Mouse (Mus musculus): Measurements from ENCODE around the gene Tmem270. TPM values are rescaled to one million over a fixed set of nuclear protein-coding genes. Genes with fewer than 3 reads are reported as not detected.

Gene Tmem270
- polyA plus RNA-seq, 1 experiment, result not detected

- Histone ChIP-seq H3K36me3 (ENCODE audit: control insufficient read depth, insufficient read depth) (no peaks in the 10 kb centered on the region), H3K4me2 (ENCODE audit: low read depth) (no peak overlapping the region), H3K4me3 (no peak overlapping the region), H3K27me3 (ENCODE audit: control insufficient read depth, insufficient read depth, insufficient read length) (no peaks in the 10 kb centered on the region), H3ac (ENCODE audit: control insufficient read depth, insufficient read length) (no peak overlapping the region), H3K79me2 (ENCODE audit: control insufficient read depth, insufficient read depth) (no peaks in the 10 kb centered on the region)
- TF ChIP-seq TCF12 (IDR thresholded peaks at IDR 0.05; ENCODE audit: insufficient read depth, poor library complexity, severe bottlenecking), result no peak
Measured at GRCm38 (mm10) chr5:134914510-134914909, 8.0 kb upstream of the Tmem270 start.

DNA sequence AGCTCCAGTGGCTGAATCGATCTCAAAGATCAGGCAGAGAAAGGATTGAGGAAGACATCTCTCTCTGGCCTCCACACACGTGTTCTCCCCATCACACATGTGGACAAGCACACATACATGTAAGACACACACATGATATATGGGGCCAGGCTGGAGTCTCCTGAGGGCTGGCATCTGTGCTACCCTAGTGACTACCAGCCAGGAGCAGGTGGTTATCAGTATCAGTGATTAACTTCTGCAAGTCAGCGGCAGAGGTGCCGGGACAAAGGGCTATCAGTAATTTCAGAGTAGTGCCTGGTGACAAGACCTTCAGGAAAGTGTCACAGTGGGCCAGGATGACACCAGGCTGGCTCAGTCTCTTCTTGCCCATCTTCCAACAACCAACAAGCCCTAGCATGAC is 7.2 kb upstream of the Tmem270 start:
- no peaks in the 10 kb centered on the region for H3K36me3 ChIP-seq (ENCODE audit: control insufficient read depth, insufficient read depth)
- no peak overlapping the region for H3ac ChIP-seq (ENCODE audit: control insufficient read depth, insufficient read length)
- H3K4me3 ChIP-seq, result no peak overlapping the region
- no peak for TF ChIP-seq MYOG (IDR thresholded peaks at IDR 0.05; ENCODE audit: control insufficient read depth in 1 of 3, insufficient read depth in 1 of 3, insufficient read length in 2 of 3, low read depth in 2 of 3)
- H3K79me2 ChIP-seq (ENCODE audit: control insufficient read depth, insufficient read depth), result no peaks in the 10 kb centered on the region
- no peak overlapping the region for H3K4me2 ChIP-seq (ENCODE audit: low read depth)
- no peaks in the 10 kb centered on the region for H3K27me3 ChIP-seq (ENCODE audit: control insufficient read depth, insufficient read depth, insufficient read length)

DNA sequence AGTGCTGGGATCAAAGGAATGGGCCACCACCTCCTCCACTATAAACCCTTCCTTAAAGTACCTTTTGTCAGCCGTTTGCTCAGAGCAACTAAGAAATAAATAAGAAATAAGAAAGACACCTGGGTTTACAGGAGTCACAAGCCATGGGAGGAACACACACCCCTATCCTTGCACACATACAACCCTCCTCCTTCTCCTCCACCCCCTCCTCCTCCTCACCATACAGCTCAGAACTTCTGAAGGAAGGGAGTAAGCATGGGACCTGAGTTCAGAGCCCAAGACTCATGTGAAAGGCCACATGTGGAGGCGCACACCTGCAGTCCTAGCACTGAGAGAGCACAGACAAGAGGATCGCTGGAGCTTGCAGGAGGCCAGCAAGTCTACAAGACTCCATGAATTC is 6.8 kb upstream of the Tmem270 start:
- Histone ChIP-seq H3K36me3 (ENCODE audit: control insufficient read depth, insufficient read depth) (no peaks in the 10 kb centered on the region), H3K27me3 (ENCODE audit: control insufficient read depth, insufficient read depth, insufficient read length) (no peaks in the 10 kb centered on the region), H3ac (ENCODE audit: control insufficient read depth, insufficient read length) (no peak overlapping the region), H3K4me3 (no peak overlapping the region), H3K79me2 (ENCODE audit: control insufficient read depth, insufficient read depth) (no peaks in the 10 kb centered on the region), H3K4me2 (ENCODE audit: low read depth) (no peak overlapping the region)
- TF ChIP-seq MAX (IDR thresholded peaks at IDR 0.05; ENCODE audit: low read depth), result no peak
- no peak for TF ChIP-seq REST (IDR thresholded peaks at IDR 0.05; ENCODE audit: insufficient read depth, insufficient read length)
- TF ChIP-seq TCF12 (IDR thresholded peaks at IDR 0.05; ENCODE audit: insufficient read depth, poor library complexity, severe bottlenecking), result no peak
- TF ChIP-seq TCF3 (IDR thresholded peaks at IDR 0.05; ENCODE audit: insufficient read length, low read depth), result no peak
- no peak for TF ChIP-seq POLR2AphosphoS2 (IDR thresholded peaks at IDR 0.05; ENCODE audit: insufficient read length, low read depth)
- TF ChIP-seq SRF (IDR thresholded peaks at IDR 0.05; ENCODE audit: control insufficient read depth, insufficient read length, low read depth), result no peak
- TF ChIP-seq MYOG (IDR thresholded peaks at IDR 0.05; ENCODE audit: control insufficient read depth in 1 of 3, insufficient read depth in 1 of 3, insufficient read length in 2 of 3, low read depth in 2 of 3), result no peak
- no peak for TF ChIP-seq CEBPB (IDR thresholded peaks at IDR 0.05; ENCODE audit: insufficient read depth, poor library complexity, severe bottlenecking)
- no peak for TF ChIP-seq POLR2A (IDR thresholded peaks at IDR 0.05; ENCODE audit: insufficient read length, low read depth)
- TF ChIP-seq E2F4 (IDR thresholded peaks at IDR 0.05; ENCODE audit: insufficient read depth), result no peak
- no peak for TF ChIP-seq MYOD1 (IDR thresholded peaks at IDR 0.05; ENCODE audit: control insufficient read depth in 1 of 3, insufficient read length in 2 of 3, low read depth in 2 of 3)
- no peak for TF ChIP-seq USF1 (IDR thresholded peaks at IDR 0.05; ENCODE audit: low read depth)

DNA sequence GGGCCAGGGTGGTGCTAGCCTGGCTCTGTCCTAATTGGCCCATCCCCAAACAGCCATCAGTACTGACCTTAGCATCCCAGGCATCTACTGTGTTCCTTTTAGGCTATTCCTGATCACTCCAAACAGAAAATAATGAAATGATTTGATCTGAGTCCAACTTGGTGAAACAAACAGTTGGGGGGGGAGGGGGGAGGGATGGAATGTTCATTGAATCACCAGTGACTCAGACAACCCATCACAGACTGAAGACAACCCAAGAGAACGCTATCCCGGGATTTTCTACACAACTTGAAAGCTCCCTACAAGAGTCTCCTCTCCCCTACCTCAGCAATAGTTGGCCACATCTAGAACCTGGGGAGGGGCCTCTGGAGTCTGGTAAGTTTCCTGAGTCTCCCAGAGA is 5.4 kb upstream of the Tmem270 start:
- Histone ChIP-seq H3K36me3 (ENCODE audit: control insufficient read depth, insufficient read depth) (no peaks in the 10 kb centered on the region), H3K79me2 (ENCODE audit: control insufficient read depth, insufficient read depth) (no peaks in the 10 kb centered on the region), H3K27me3 (ENCODE audit: control insufficient read depth, insufficient read depth, insufficient read length) (no peaks in the 10 kb centered on the region), H3K4me3 (no peak overlapping the region), H3ac (ENCODE audit: control insufficient read depth, insufficient read length) (no peak overlapping the region), H3K4me2 (ENCODE audit: low read depth) (no peak overlapping the region)
- TF ChIP-seq USF1 (IDR thresholded peaks at IDR 0.05; ENCODE audit: low read depth) (no peak), MYOG (IDR thresholded peaks at IDR 0.05; ENCODE audit: control insufficient read depth in 1 of 3, insufficient read depth in 1 of 3, insufficient read length in 2 of 3, low read depth in 2 of 3) (no peak), MAX (IDR thresholded peaks at IDR 0.05; ENCODE audit: low read depth) (no peak), REST (IDR thresholded peaks at IDR 0.05; ENCODE audit: insufficient read depth, insufficient read length) (no peak), POLR2A (IDR thresholded peaks at IDR 0.05; ENCODE audit: insufficient read length, low read depth) (no peak), POLR2AphosphoS2 (IDR thresholded peaks at IDR 0.05; ENCODE audit: insufficient read length, low read depth) (no peak)

GRCm38 (mm10) chr5:134907135-134907534 is 602 bp upstream of the Tmem270 start:
- Histone ChIP-seq H3K4me3 (no peak overlapping the region), H3ac (ENCODE audit: control insufficient read depth, insufficient read length) (no peak overlapping the region), H3K36me3 (ENCODE audit: control insufficient read depth, insufficient read depth) (no peaks in the 10 kb centered on the region), H3K79me2 (ENCODE audit: control insufficient read depth, insufficient read depth) (no peaks in the 10 kb centered on the region), H3K27me3 (ENCODE audit: control insufficient read depth, insufficient read depth, insufficient read length) (peaks cover 5% of the 10 kb centered on the region), H3K4me2 (ENCODE audit: low read depth) (no peak overlapping the region)
- TF ChIP-seq USF1 (IDR thresholded peaks at IDR 0.05; ENCODE audit: low read depth), result no peak
- no peak for TF ChIP-seq MYOG (IDR thresholded peaks at IDR 0.05; ENCODE audit: control insufficient read depth in 1 of 3, insufficient read depth in 1 of 3, insufficient read length in 2 of 3, low read depth in 2 of 3)
- TF ChIP-seq MAX (IDR thresholded peaks at IDR 0.05; ENCODE audit: low read depth), result no peak
- TF ChIP-seq E2F4 (IDR thresholded peaks at IDR 0.05; ENCODE audit: insufficient read depth), result no peak
- no peak for TF ChIP-seq CEBPB (IDR thresholded peaks at IDR 0.05; ENCODE audit: insufficient read depth, poor library complexity, severe bottlenecking)
- no peak for TF ChIP-seq TCF3 (IDR thresholded peaks at IDR 0.05; ENCODE audit: insufficient read length, low read depth)
- TF ChIP-seq TCF12 (IDR thresholded peaks at IDR 0.05; ENCODE audit: insufficient read depth, poor library complexity, severe bottlenecking), result no peak
- no peak for TF ChIP-seq SRF (IDR thresholded peaks at IDR 0.05; ENCODE audit: control insufficient read depth, insufficient read length, low read depth)
- no peak for TF ChIP-seq MYOD1 (IDR thresholded peaks at IDR 0.05; ENCODE audit: control insufficient read depth in 1 of 3, insufficient read length in 2 of 3, low read depth in 2 of 3)
- no peak for TF ChIP-seq REST (IDR thresholded peaks at IDR 0.05; ENCODE audit: insufficient read depth, insufficient read length)
- no peak for TF ChIP-seq POLR2A (IDR thresholded peaks at IDR 0.05; ENCODE audit: insufficient read length, low read depth)
- no peak for TF ChIP-seq POLR2AphosphoS2 (IDR thresholded peaks at IDR 0.05; ENCODE audit: insufficient read length, low read depth)
